Mouse (Mus musculus) thymus, postnatal 36 days (tissue): ENCODE results near the gene Slc30a4.

Experiments used
- DNase-seq, 2 experiments: peaks; one replicate each; pipeline ENCODE4 v3.0.0; 2022; ENCODE audit warnings: mixed read lengths in 2 of 2

Gene Slc30a4

GRCm38 (mm10) chr2:122702181-122703036 lies at the start of gene Slc30a4:
Gene Slc30a4, minus strand, starts transcription at chr2:122702663.
- DNase-seq, result peak; percentile 71 to 75

- DNase-seq, result no peak
Measured at GRCm38 (mm10) chr2:122746461-122746860, 44.0 kb upstream of the Slc30a4 start.

- no peak for DNase-seq
Measured at GRCm38 (mm10) chr2:122739023-122739422, 36.6 kb upstream of the Slc30a4 start.

- DNase-seq, result peak; percentile 88
Measured at GRCm38 (mm10) chr2:122737894-122738830, 35.7 kb upstream of the Slc30a4 start, which contains the start of gene Bloc1s6. Gene Bloc1s6, plus strand, starts transcription at chr2:122738503.

DNA sequence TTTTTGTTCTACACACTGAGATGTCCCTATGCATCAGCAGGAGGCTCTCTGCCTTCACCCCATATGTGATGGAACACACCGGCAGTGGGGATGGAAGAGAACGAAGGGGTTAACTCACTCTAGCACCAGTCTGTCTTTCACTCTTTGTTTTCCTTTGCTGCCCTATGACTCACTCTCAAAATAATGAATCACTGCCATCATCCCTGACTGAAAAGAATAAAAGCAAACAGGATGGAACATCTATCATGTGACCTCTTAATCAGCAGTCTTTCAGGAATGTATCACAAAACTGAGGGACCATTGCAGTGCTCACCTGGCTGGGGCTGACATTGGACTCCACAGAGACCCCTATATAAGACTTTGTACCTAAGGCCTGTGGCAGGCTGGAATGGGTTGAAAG lies 29.0 kb upstream of the Slc30a4 start:
- no peak for DNase-seq

- peak; percentile 53 to 55 for DNase-seq
Measured at GRCm38 (mm10) chr2:122725604-122726003, 23.1 kb upstream of the Slc30a4 start.

GRCm38 (mm10) chr2:122720564-122720963 lies 18.1 kb upstream of the Slc30a4 start:
- DNase-seq, result peak; percentile 50 to 75

- no peak for DNase-seq
Measured at GRCm38 (mm10) chr2:122719232-122719631, 16.8 kb upstream of the Slc30a4 start.

DNA sequence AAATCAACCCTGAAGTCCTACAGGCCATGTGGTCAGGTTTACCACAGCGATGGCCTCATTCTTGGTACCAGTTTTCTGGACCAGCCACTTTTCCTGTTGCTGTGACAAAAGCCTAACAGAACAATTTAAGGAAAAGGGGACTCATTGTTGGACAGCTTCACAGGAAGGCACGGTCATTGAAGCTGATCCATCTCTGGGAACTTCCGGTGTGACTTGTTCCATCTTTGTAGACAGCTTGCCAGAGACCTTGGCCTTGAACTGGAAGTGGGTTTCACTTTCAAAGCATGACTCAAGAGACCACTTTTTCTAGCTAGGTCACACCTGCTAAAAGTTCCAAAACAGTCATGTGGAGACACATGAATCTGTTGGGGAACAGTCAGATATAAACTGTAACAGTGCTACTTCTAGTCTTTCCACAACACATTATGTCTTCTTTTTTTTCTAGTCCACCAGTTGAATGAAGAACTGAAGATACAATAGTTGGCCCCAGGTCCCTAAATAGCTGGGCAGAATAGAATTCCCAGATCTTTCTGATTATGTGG lies 13.9 kb upstream of the Slc30a4 start:
- DNase-seq, result peak in 1 of 2 experiments; percentile 30

DNA sequence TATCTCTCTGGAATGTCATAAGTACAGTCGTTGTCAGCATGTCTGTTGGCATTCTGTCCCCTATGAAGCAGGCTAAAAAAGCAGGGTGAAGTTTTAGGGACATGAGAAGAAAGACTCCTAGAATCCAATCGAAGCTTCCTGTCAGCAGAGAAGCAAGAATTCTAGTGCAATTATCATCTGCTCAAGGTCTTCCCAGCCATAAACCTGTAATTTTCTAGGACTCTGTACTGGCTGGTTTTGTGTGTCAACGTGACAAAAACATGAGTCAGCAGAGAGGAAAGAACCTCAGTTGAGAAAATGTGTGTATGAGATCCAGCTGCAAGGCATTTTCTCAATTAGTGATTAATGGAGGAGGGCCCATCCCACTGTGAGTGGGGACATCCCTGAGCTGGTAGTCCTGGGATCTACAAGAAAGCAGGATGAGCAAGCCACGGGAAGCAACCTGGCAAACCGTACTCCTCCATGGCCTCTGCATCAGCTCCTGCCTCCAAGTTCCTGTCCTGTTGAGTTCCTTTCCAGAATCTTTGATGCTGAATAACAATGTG lies 12.8 kb upstream of the Slc30a4 start:
- DNase-seq, result no peak

DNA sequence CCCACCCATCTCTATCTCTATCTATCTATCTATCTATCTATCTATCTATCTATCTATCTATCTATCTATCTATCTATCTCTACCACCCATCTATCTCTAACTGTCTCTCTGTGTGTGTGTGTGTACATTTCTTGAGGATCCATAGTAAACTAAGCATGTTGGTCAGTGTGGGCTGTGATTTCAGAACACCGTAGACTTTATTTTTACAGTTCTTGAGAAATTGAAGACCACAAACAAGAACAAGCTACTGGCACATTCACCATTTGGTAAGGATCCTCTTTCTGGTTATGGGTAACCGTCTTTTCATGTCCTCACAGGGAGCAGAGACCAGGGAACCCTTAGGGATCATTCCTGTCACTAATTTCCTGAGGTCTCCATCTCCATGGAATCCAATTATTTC lies 10.4 kb upstream of the Slc30a4 start:
- no peak for DNase-seq

DNA sequence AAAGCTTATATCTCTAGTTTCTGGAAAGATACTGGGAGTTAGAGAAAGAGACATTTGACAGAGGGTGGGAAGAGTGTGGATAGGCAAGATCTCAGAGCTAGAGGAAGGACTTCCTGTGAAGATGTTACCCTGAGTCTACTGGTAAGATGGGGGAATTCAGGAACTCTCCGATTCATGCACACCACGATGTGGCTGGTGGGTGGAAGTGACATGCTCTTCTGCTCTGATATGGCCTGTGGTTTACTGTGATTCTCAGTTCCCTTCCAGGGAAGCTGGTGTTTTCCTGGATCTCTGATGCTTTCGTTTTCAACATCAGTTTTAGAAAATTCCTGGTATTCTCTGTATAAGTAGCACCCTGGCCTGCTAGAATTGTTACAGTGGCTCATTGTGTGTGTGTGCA lies 9.4 kb upstream of the Slc30a4 start:
- DNase-seq, result no peak

DNA sequence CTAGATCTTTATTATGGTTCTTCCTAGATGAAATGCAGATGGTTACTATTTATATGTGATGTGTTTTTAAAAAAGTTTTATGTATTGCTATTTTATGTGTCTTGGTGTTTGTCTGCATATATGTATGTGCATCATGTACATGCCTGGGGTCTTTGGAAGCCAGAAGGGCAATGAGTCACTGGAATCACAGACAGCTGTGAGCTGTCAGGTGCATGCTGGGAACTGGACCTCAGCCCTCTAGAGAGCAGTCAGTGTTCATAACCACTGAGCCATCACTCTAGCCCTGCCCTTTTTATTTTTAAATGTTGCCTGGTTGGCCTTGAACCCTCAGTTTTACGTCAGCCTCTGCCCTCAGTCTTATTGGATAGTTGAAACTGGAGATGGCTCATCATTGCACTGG lies 6.7 kb upstream of the Slc30a4 start:
- no peak for DNase-seq

DNA sequence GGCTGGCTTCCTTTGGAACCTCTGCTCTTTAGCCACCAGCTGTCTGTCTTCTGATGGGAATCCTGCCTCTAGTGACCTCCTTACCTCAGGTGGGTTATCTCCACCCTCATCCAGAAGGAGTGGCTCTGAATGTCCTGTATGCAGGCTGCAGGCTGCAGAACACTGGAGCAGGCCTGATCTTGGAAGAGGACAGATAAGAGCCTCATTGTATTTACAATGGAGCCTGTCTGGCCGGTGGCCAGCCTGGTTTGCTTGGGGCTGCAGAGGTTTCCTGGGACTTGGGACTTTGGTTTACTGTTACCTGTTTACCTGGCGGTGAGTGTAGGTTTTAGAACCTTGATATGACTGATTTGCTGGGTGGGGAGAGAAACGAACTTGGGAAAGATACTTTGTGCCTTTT lies 5.6 kb upstream of the Slc30a4 start:
- no peak for DNase-seq

GRCm38 (mm10) chr2:122704572-122704971 lies 2.1 kb upstream of the Slc30a4 start:
- no peak for DNase-seq

- DNase-seq, result peak in 1 of 2 experiments; percentile 26
Measured at GRCm38 (mm10) chr2:122701871-122702180, 637 bp downstream of the Slc30a4 start.

DNA sequence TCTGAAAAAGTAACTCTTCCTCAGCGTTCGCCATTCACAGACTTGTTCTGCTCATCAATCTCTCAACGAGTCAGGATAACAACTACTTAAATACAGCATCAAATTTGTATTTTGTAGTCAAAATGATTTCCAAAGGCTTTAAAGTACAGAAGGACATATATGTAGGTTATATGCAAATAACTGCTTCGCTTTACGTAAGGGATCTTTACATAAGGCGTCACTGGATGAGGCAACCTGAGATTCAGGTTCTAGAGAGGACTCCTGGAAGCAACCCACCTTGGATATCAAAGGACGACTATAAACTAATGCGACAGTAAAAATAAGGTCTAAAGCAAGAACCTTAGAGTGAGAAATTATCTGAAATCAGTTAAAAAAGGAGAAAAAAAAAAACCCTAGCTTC lies 1.5 kb downstream of the Slc30a4 start:
- DNase-seq, result no peak

GRCm38 (mm10) chr2:122697526-122697925 lies 4.9 kb downstream of the Slc30a4 start:
- no peak for DNase-seq

DNA sequence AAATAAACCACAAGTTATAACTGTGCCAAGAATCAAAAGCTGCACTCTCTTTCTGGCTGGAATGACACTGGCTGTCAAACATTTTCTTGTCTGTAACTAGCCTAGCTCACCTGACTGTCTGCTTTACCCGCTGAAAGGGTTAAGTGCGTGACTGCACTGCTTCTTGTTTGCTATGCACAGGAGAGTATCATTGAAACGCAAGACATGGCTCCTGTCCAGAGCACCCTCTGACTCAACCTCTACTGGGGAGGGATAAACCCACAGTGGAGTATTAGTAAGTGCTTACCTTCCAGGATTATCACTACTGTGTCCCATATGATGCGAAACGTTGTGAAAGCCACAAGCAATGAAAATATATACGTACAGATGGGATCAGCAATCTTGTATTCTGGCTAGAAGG lies 15.8 kb downstream of the Slc30a4 start:
- no peak for DNase-seq

GRCm38 (mm10) chr2:122683641-122684040 lies 18.8 kb downstream of the Slc30a4 start:
- DNase-seq, result no peak

DNA sequence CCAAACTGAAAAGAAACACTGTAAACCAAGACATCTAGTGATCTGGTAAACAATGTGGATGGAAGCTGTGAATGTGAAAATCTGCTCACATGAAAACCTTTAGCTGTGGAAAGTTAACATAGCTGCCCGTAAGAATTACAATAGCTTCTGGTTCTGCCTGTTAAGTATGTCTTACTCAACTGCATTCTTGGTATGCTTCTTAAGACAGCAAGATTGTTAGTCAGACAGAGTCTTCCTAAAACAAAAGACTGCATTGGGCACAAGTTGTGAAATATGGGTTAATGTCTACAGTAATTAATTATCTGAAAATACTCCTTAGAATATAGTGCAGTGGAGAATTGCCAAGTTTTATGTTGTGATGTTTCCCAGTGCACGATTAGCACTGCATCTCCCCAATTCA lies 19.9 kb downstream of the Slc30a4 start:
- DNase-seq, result no peak

- DNase-seq, result no peak
Measured at GRCm38 (mm10) chr2:122681379-122682137, 20.9 kb downstream of the Slc30a4 start.
